Mouse (Mus musculus): Measurements from ENCODE around the gene Repin1.

The Repin1 gene

GRCm38 (mm10) chr6:48593158-48594042, at the start of gene Repin1, which contains the start of gene Gm44965:
TSS of gene Repin1 (plus strand) at chr6:48593883.
TSS of gene Gm44965 (plus strand) at chr6:48593941.
- peak; percentile 67 to 73 for DNase-seq

GRCm38 (mm10) chr6:48545251-48545650, 48.4 kb upstream of the Repin1 start:
- no peak for DNase-seq

- peak in 1 of 2 experiments; percentile 40 for DNase-seq
These were observed 47.4 kb upstream of the Repin1 start for GRCm38 (mm10) chr6:48546271-48546670.

GRCm38 (mm10) chr6:48546858-48547257, 46.8 kb upstream of the Repin1 start:
- no peak for DNase-seq

- no peak for DNase-seq
These were observed 45.4 kb upstream of the Repin1 start for GRCm38 (mm10) chr6:48548314-48548713.

- no peak for DNase-seq
These were observed 40.8 kb upstream of the Repin1 start for GRCm38 (mm10) chr6:48552918-48553317.

- no peak for DNase-seq
These were observed 39.9 kb upstream of the Repin1 start for GRCm38 (mm10) chr6:48553819-48554218.

GRCm38 (mm10) chr6:48554280-48555103, 39.2 kb upstream of the Repin1 start, which contains the start of gene Lrrc61:
TSS of gene Lrrc61 (plus strand) at chr6:48554796.
- peak; percentile 85 to 88 for DNase-seq

- no peak for DNase-seq
These were observed 38.4 kb upstream of the Repin1 start for GRCm38 (mm10) chr6:48555104-48555890.

- DNase-seq = no peak
These were observed 37.7 kb upstream of the Repin1 start for GRCm38 (mm10) chr6:48555956-48556355.

GRCm38 (mm10) chr6:48565693-48566310, 27.9 kb upstream of the Repin1 start:
- no peak for DNase-seq

GRCm38 (mm10) chr6:48566312-48566711, 27.4 kb upstream of the Repin1 start:
- DNase-seq = no peak

- no peak for DNase-seq
These were observed 25.4 kb upstream of the Repin1 start for GRCm38 (mm10) chr6:48568036-48568984.

GRCm38 (mm10) chr6:48569065-48569807, 24.4 kb upstream of the Repin1 start:
- DNase-seq = no peak

- DNase-seq = no peak
These were observed 21.7 kb upstream of the Repin1 start for GRCm38 (mm10) chr6:48572014-48572413.

- no peak for DNase-seq
These were observed 21.1 kb upstream of the Repin1 start, which contains the start of gene Rarres2 for GRCm38 (mm10) chr6:48572572-48573061. TSS of gene Rarres2 (minus strand) at chr6:48572789.

GRCm38 (mm10) chr6:48573280-48573679, 20.4 kb upstream of the Repin1 start:
- DNase-seq = no peak

- DNase-seq = no peak
These were observed 19.7 kb upstream of the Repin1 start for GRCm38 (mm10) chr6:48573981-48574380.

GRCm38 (mm10) chr6:48578736-48579135, 14.9 kb upstream of the Repin1 start:
- DNase-seq = no peak

GRCm38 (mm10) chr6:48579215-48579648, 14.5 kb upstream of the Repin1 start:
- DNase-seq = no peak
